Comparison of ENCODE assay signal across 9 mouse cellular contexts in the genomic region with DNA sequence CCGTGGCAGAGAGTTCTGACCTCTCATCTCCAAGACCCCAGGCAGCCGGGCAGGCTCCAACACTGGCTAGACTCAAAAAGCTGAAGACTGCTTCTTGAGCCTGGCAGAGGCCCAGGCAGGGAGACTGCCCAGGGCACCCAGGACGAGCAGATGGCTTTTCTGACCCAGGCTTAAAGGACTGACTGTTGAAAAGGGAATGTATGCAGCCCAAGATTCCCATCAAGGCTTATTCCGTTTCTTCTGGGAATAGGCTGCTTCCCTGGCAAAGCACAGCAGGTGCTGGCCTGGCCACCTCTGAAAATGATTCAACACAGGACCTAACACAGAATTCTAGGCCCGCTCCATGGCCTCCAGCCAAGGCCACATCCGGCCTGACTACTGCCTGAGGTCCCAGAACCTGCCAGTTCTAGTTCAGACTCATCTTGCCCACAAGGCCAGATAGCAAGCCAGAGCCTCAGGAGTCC. TPM values are rescaled to one million over a fixed set of nuclear protein-coding genes. Genes with fewer than 3 reads are reported as not detected.
DNase-seq lines count a peak whose midpoint lies in the region; ATAC-seq and TF ChIP-seq lines count a peak whose summit lies in the region.
"Had no signal": no experiment of that assay in that cellular context is flagged by ENCODE, and none has a peak within 500 bp of the region (broad histone marks: within the 10 kb centered on the region; RNA-seq: fewer than 3 reads in every experiment).

No protein-coding gene starts in this region.

- H3K4me1 ChIP-seq in liver, embryonic 12.5 days, result peaks cover 93% of the 10 kb centered on the region
- H3K4me1 ChIP-seq in liver, postnatal 0 days (ENCODE audit: insufficient read depth), result peaks cover 7% of the 10 kb centered on the region

- no peak overlapping the region for H3K4me2 ChIP-seq in liver, embryonic 12.5 days
- no peak overlapping the region for H3K4me2 ChIP-seq in liver, postnatal 0 days (ENCODE audit: low read depth, low read length)

- H3K9ac ChIP-seq in liver, embryonic 12.5 days, result peak overlapping the region; percentile 34; the same call in 1 of the 2 replicates
- H3K9ac ChIP-seq in liver, postnatal 0 days (replicated peaks), result no peak overlapping the region

- DNase-seq in liver, postnatal 0 days, result no peak
- DNase-seq in adrenal gland, adult 18-20 months (ENCODE audit: low spot score in 2 of 2), result peak; percentile 65 to 75
- peak; percentile 81 to 83 for DNase-seq in cerebellum, postnatal 14 days
- DNase-seq in kidney, postnatal 14 days, result peak; percentile 54
- no peak for DNase-seq in thymus, adult 18-20 months
- no peak for DNase-seq in spleen, adult 12 weeks (ENCODE audit: low spot score)
- no peak for DNase-seq in lung, postnatal 4 days

- ATAC-seq in liver, embryonic 12.5 days, result no peak
- no peak for ATAC-seq in liver, postnatal 0 days

- H3K27ac ChIP-seq in liver, embryonic 12.5 days, result peak overlapping the region; percentile 84
- no peak overlapping the region for H3K27ac ChIP-seq in liver, postnatal 0 days (ENCODE audit: low read depth)

- peaks cover 59% of the 10 kb centered on the region for H3K36me3 ChIP-seq in liver, embryonic 12.5 days
- H3K36me3 ChIP-seq in liver, postnatal 0 days (replicated peaks; ENCODE audit: insufficient read depth, low read length), result peaks cover 52% of the 10 kb centered on the region

- H3K9me3 ChIP-seq in liver, embryonic 12.5 days (replicated peaks), result no peaks in the 10 kb centered on the region
- no peaks in the 10 kb centered on the region for H3K9me3 ChIP-seq in liver, postnatal 0 days (ENCODE audit: low read length)

- 83% methylated on average over 6 of the region's 6 CpGs for WGBS in liver, embryonic 12.5 days (ENCODE audit: insufficient replicate concordance)
- 75% methylated on average over 6 of the region's 6 CpGs for WGBS in liver, postnatal 0 days (ENCODE audit: insufficient replicate concordance)

- TF ChIP-seq CTCF in liver, postnatal 0 days (IDR thresholded peaks at IDR 0.05; ENCODE audit: low read depth), result no peak

- H3K4me3 ChIP-seq in liver, embryonic 12.5 days, result no peak overlapping the region
- H3K4me3 ChIP-seq in liver, postnatal 0 days (ENCODE audit: low read depth, low read length), result no peak overlapping the region

- H3K27me3 ChIP-seq in liver, embryonic 12.5 days (replicated peaks), result peaks cover 41% of the 10 kb centered on the region
- H3K27me3 ChIP-seq in liver, postnatal 0 days (ENCODE audit: insufficient read depth, low read length), result peaks cover 30% of the 10 kb centered on the region

- no peak for TF ChIP-seq EP300 in liver, postnatal 0 days (IDR thresholded peaks at IDR 0.05; ENCODE audit: low read depth)

RNA-seq across cellular contexts. Expression of gene Ifitm10, which starts 1.7 kb away (rescaled TPM):
- 1.5 and 2.5 TPM in 2 replicates for polyA plus RNA-seq in liver, embryonic 12.5 days (2016; fragmentation: Nextera tagmentation; extraction: Ambion mirVana)
- polyA plus RNA-seq in liver, postnatal 0 days (2015; fragmentation: Nextera tagmentation; extraction: Ambion mirVana), result 2.1 and 2.2 TPM in 2 replicates
- 1 to 10 TPM; 2.1 to 3.1 TPM for total RNA-seq in adrenal gland, adult 18-20 months (2021)

RNA-seq across cellular contexts. Expression of gene Gm49369, which starts 7.2 kb away (rescaled TPM):
- 1.4 TPM in 1 of 2 replicates, not detected in the other for polyA plus RNA-seq in liver, embryonic 12.5 days (2016; fragmentation: Nextera tagmentation; extraction: Ambion mirVana)
- polyA plus RNA-seq in liver, postnatal 0 days (2015; fragmentation: Nextera tagmentation; extraction: Ambion mirVana), result not detected in 2 replicates
- total RNA-seq in adrenal gland, adult 18-20 months (2021), result 1 to 10 TPM; 3.1 to 9.4 TPM

RNA-seq across cellular contexts. Expression of gene Ctsd, which starts 12.5 kb away (rescaled TPM):
- 289 and 295 TPM in 2 replicates for polyA plus RNA-seq in liver, embryonic 12.5 days (2016; fragmentation: Nextera tagmentation; extraction: Ambion mirVana)
- polyA plus RNA-seq in liver, postnatal 0 days (2015; fragmentation: Nextera tagmentation; extraction: Ambion mirVana), result 311 and 324 TPM in 2 replicates
- 1,000 to 10,000 TPM; 1,152 to 1,350 TPM for total RNA-seq in adrenal gland, adult 18-20 months (2021)

RNA-seq across cellular contexts. Expression of gene Syt8, which starts 59.4 kb away (rescaled TPM):
- polyA plus RNA-seq in liver, embryonic 12.5 days (2016; fragmentation: Nextera tagmentation; extraction: Ambion mirVana), result not detected in 2 replicates
- not detected in 2 replicates for polyA plus RNA-seq in liver, postnatal 0 days (2015; fragmentation: Nextera tagmentation; extraction: Ambion mirVana)
- not detected for total RNA-seq in adrenal gland, adult 18-20 months (2021)
- total RNA-seq: left cerebral cortex, postnatal 25 days had no signal

Comparison
In these comparisons a context has a peak if more than half of its experiments do, and no peak if none do; other contexts are left out.
1. DNase-seq: peak in adrenal gland, adult 18-20 months (2 of 2), cerebellum, postnatal 14 days (2 of 2) and kidney, postnatal 14 days (single experiment); none in liver, postnatal 0 days (single experiment), thymus, adult 18-20 months (0 of 2), spleen, adult 12 weeks (single experiment) and lung, postnatal 4 days (0 of 2).